Mouse (Mus musculus): ENCODE data around the gene Rnf121. TPM values are rescaled to one million over a fixed set of nuclear protein-coding genes. Genes with fewer than 3 reads are reported as not detected.
"Not testable (repeated sequence)": the region's sequence is repeated elsewhere in the genome, so short reads cannot be mapped to it uniquely, and the experiment has no call there.

The Rnf121 gene
- total and polyA plus RNA-seq, 2 experiments from 2014 or later: 22.0 to 31.3 TPM

GRCm38 (mm10) chr7:102062203-102062602 is 3.1 kb downstream of the Rnf121 start:
- no peak overlapping the region for H3K27ac ChIP-seq (ENCODE audit: low read depth, low read length)
- no peaks in the 10 kb centered on the region for H3K9me3 ChIP-seq (ENCODE audit: low read length)
- peaks cover 4% of the 10 kb centered on the region; the same call in 1 of the 2 replicates for H3K36me3 ChIP-seq (ENCODE audit: insufficient read depth, low read length)
- no peak for DNase-seq (ENCODE audit: low spot score)
- H3K4me3 ChIP-seq (ENCODE audit: low read depth, low read length): no peak overlapping the region
- H3K27me3 ChIP-seq (ENCODE audit: insufficient read depth, low read length): no peaks in the 10 kb centered on the region
- no peak for TF ChIP-seq CTCF (IDR thresholded peaks at IDR 0.05)
- ATAC-seq (ENCODE audit: low FRiP score): no peak
- no peak overlapping the region for H3K4me2 ChIP-seq (ENCODE audit: low read depth, low read length, poor library complexity, severe bottlenecking)
- WGBS: 92% methylated on average over 1 of the region's 1 CpGs
- no peak overlapping the region for H3K9ac ChIP-seq (replicated peaks; ENCODE audit: low read length, poor library complexity, severe bottlenecking)
- H3K4me1 ChIP-seq (ENCODE audit: insufficient read depth, low read length): peaks cover 8% of the 10 kb centered on the region; the same call in 1 of the 2 replicates

GRCm38 (mm10) chr7:102061353-102061752 is 3.9 kb downstream of the Rnf121 start:
- H3K27me3 ChIP-seq (ENCODE audit: insufficient read depth, low read length): no peaks in the 10 kb centered on the region
- peaks cover 8% of the 10 kb centered on the region; the same call in 1 of the 2 replicates for H3K4me1 ChIP-seq (ENCODE audit: insufficient read depth, low read length)
- ATAC-seq (ENCODE audit: low FRiP score) (no peak), DNase-seq (ENCODE audit: low spot score) (no peak)
- H3K36me3 ChIP-seq (ENCODE audit: insufficient read depth, low read length): peaks cover 4% of the 10 kb centered on the region; the same call in 1 of the 2 replicates
- no peaks in the 10 kb centered on the region for H3K9me3 ChIP-seq (ENCODE audit: low read length)
- TF ChIP-seq CTCF (IDR thresholded peaks at IDR 0.05): no peak
- no peak overlapping the region for H3K9ac ChIP-seq (replicated peaks; ENCODE audit: low read length, poor library complexity, severe bottlenecking)
- H3K4me2 ChIP-seq (ENCODE audit: low read depth, low read length, poor library complexity, severe bottlenecking): no peak overlapping the region
- H3K27ac ChIP-seq (ENCODE audit: low read depth, low read length): no peak overlapping the region
- no peak overlapping the region for H3K4me3 ChIP-seq (ENCODE audit: low read depth, low read length)
- WGBS: 95% methylated on average over 3 of the region's 3 CpGs

- not testable (repeated sequence) for H3K9me3 ChIP-seq (ENCODE audit: low read length); H3K36me3 ChIP-seq (ENCODE audit: insufficient read depth, low read length); H3K4me2 ChIP-seq (ENCODE audit: low read depth, low read length, poor library complexity, severe bottlenecking); H3K27me3 ChIP-seq (ENCODE audit: insufficient read depth, low read length); H3K4me3 ChIP-seq (ENCODE audit: low read depth, low read length); H3K9ac ChIP-seq (replicated peaks; ENCODE audit: low read length, poor library complexity, severe bottlenecking); H3K4me1 ChIP-seq (ENCODE audit: insufficient read depth, low read length); H3K27ac ChIP-seq (ENCODE audit: low read depth, low read length); DNase-seq (ENCODE audit: low spot score); ATAC-seq (ENCODE audit: low FRiP score)
- TF ChIP-seq CTCF (IDR thresholded peaks at IDR 0.05): peak; percentile 37
Observed at GRCm38 (mm10) chr7:102048524-102048923, 16.7 kb downstream of the Rnf121 start.

GRCm38 (mm10) chr7:102042314-102042713 is 23.0 kb downstream of the Rnf121 start:
- no peak for ATAC-seq (ENCODE audit: low FRiP score)
- Histone ChIP-seq H3K27me3 (ENCODE audit: insufficient read depth, low read length) (no peaks in the 10 kb centered on the region), H3K4me3 (ENCODE audit: low read depth, low read length) (no peak overlapping the region), H3K4me2 (ENCODE audit: low read depth, low read length, poor library complexity, severe bottlenecking) (no peak overlapping the region), H3K27ac (ENCODE audit: low read depth, low read length) (no peak overlapping the region), H3K9ac (replicated peaks; ENCODE audit: low read length, poor library complexity, severe bottlenecking) (no peak overlapping the region), H3K36me3 (ENCODE audit: insufficient read depth, low read length) (peaks cover 20% of the 10 kb centered on the region), H3K4me1 (ENCODE audit: insufficient read depth, low read length) (no peaks in the 10 kb centered on the region), H3K9me3 (ENCODE audit: low read length) (no peaks in the 10 kb centered on the region)
- DNase-seq (ENCODE audit: low spot score): no peak
- WGBS: 89% methylated on average over 2 of the region's 2 CpGs
- no peak for TF ChIP-seq CTCF (IDR thresholded peaks at IDR 0.05)

GRCm38 (mm10) chr7:102037318-102037717 is 28.0 kb downstream of the Rnf121 start:
- 89% methylated on average over 3 of the region's 3 CpGs for WGBS
- peaks cover 49% of the 10 kb centered on the region for H3K36me3 ChIP-seq (ENCODE audit: insufficient read depth, low read length)

GRCm38 (mm10) chr7:102035534-102035933 is 29.7 kb downstream of the Rnf121 start:
- DNase-seq (ENCODE audit: low spot score) (no peak), ATAC-seq (ENCODE audit: low FRiP score) (no peak)
- 99% methylated on average over 2 of the region's 2 CpGs for WGBS
- TF ChIP-seq CTCF (IDR thresholded peaks at IDR 0.05): no peak
- Histone ChIP-seq H3K36me3 (ENCODE audit: insufficient read depth, low read length) (peaks cover 64% of the 10 kb centered on the region), H3K4me3 (ENCODE audit: low read depth, low read length) (no peak overlapping the region), H3K27ac (ENCODE audit: low read depth, low read length) (no peak overlapping the region), H3K9ac (replicated peaks; ENCODE audit: low read length, poor library complexity, severe bottlenecking) (no peak overlapping the region), H3K9me3 (ENCODE audit: low read length) (no peaks in the 10 kb centered on the region), H3K4me1 (ENCODE audit: insufficient read depth, low read length) (no peaks in the 10 kb centered on the region), H3K4me2 (ENCODE audit: low read depth, low read length, poor library complexity, severe bottlenecking) (no peak overlapping the region), H3K27me3 (ENCODE audit: insufficient read depth, low read length) (no peaks in the 10 kb centered on the region)

More at GRCm38 (mm10) chr7:102037318-102037717, 28.0 kb downstream of the Rnf121 start:
- H3K9ac ChIP-seq (replicated peaks; ENCODE audit: low read length, poor library complexity, severe bottlenecking): no peak overlapping the region
- no peak overlapping the region for H3K4me3 ChIP-seq (ENCODE audit: low read depth, low read length)
- no peak for ATAC-seq (ENCODE audit: low FRiP score)
- no peaks in the 10 kb centered on the region for H3K9me3 ChIP-seq (ENCODE audit: low read length)
- H3K4me1 ChIP-seq (ENCODE audit: insufficient read depth, low read length): no peaks in the 10 kb centered on the region
- TF ChIP-seq CTCF (IDR thresholded peaks at IDR 0.05): no peak
- no peak for DNase-seq (ENCODE audit: low spot score)
- no peak overlapping the region for H3K4me2 ChIP-seq (ENCODE audit: low read depth, low read length, poor library complexity, severe bottlenecking)
- no peaks in the 10 kb centered on the region for H3K27me3 ChIP-seq (ENCODE audit: insufficient read depth, low read length)
- no peak overlapping the region for H3K27ac ChIP-seq (ENCODE audit: low read depth, low read length)
